Comparison of ENCODE assay signal across 9 mouse cellular contexts in genomic region chr1:53890380-53890779, GRCm38 (mm10).
A peak's percentile ranks its signal among the peaks of the same experiment; 100 is the strongest.
DNase-seq lines count a peak whose midpoint lies in the region; ATAC-seq lines count a peak whose summit lies in the region.
"Had no signal": no experiment of that assay in that cellular context is flagged by ENCODE, and none has a peak within 500 bp of the region (broad histone marks: within the 10 kb centered on the region; RNA-seq: fewer than 3 reads in every experiment).

No protein-coding gene starts in this region.

- H3K27ac ChIP-seq in embryonic facial prominence, embryonic 14.5 days (replicated peaks; ENCODE audit: low read depth, low read length) = no peak overlapping the region
- H3K27ac ChIP-seq: heart, embryonic 13.5 days had no signal

- H3K4me1 ChIP-seq in embryonic facial prominence, embryonic 14.5 days (ENCODE audit: control insufficient read depth, insufficient read depth, low read length) = no peaks in the 10 kb centered on the region
- H3K4me1 ChIP-seq: heart, embryonic 13.5 days had no signal

- H3K27me3 ChIP-seq in embryonic facial prominence, embryonic 14.5 days (replicated peaks; ENCODE audit: control insufficient read depth, insufficient read depth, low read length) = no peaks in the 10 kb centered on the region
- H3K27me3 ChIP-seq: heart, embryonic 13.5 days had no signal

- no peak overlapping the region for H3K4me3 ChIP-seq in embryonic facial prominence, embryonic 14.5 days (ENCODE audit: low read depth, low read length)
- H3K4me3 ChIP-seq: heart, embryonic 13.5 days had no signal

- no peaks in the 10 kb centered on the region for H3K9me3 ChIP-seq in embryonic facial prominence, embryonic 14.5 days (ENCODE audit: control insufficient read depth, low read length)
- H3K9me3 ChIP-seq: heart, embryonic 13.5 days had no signal

- no peak for ATAC-seq in embryonic facial prominence, embryonic 14.5 days (ENCODE audit: low read depth)

- no peaks in the 10 kb centered on the region for H3K36me3 ChIP-seq in embryonic facial prominence, embryonic 14.5 days (ENCODE audit: control insufficient read depth, insufficient read depth, low read length)

- WGBS in embryonic facial prominence, embryonic 14.5 days = 44% methylated on average over 3 of the region's 3 CpGs

- peak; percentile 22 for DNase-seq in kidney, adult 9 months
- no peak for DNase-seq in kidney, postnatal 4 days
- peak; percentile 68 for DNase-seq in 3T3-L1 (ENCODE audit: low read depth, low spot score)
- peak; percentile 65 for DNase-seq in CD4-positive, CD25-positive, alpha-beta regulatory T cell, adult 2 months (ENCODE audit: low read depth, low spot score)
- DNase-seq in embryonic facial prominence, embryonic 14.5 days (ENCODE audit: low spot score) = peak; percentile 35
- no peak for DNase-seq in urinary bladder, postnatal 36 days (ENCODE audit: low spot score in 2 of 2)
- DNase-seq in adrenal gland, postnatal 4 days (ENCODE audit: low spot score in 2 of 2) = no peak
- no peak for DNase-seq in gastrocnemius, adult 8-10 months (ENCODE audit: low spot score in 2 of 2)

- H3K4me2 ChIP-seq in embryonic facial prominence, embryonic 14.5 days (ENCODE audit: low read depth, low read length) = no peak overlapping the region
- H3K4me2 ChIP-seq: heart, embryonic 13.5 days had no signal

- H3K9ac ChIP-seq in embryonic facial prominence, embryonic 14.5 days (ENCODE audit: low read depth, low read length) = no peak overlapping the region
- H3K9ac ChIP-seq: heart, embryonic 13.5 days had no signal

Comparison
In these comparisons a context has a peak if more than half of its experiments do, and no peak if none do; other contexts are left out.
1. DNase-seq: peak in kidney, adult 9 months (single experiment), 3T3-L1 (single experiment), CD4-positive, CD25-positive, alpha-beta regulatory T cell, adult 2 months (single experiment) and embryonic facial prominence, embryonic 14.5 days (single experiment); none in kidney, postnatal 4 days (0 of 2), urinary bladder, postnatal 36 days (0 of 2), adrenal gland, postnatal 4 days (0 of 2) and gastrocnemius, adult 8-10 months (0 of 2).